Mouse (Mus musculus) c-Kit-positive CD71-negative TER-119-negative erythroid progenitor cells, embryonic 14.5 days (primary cell): ENCODE measurements around the gene Lrtm2.

Experiments
- DNase-seq: peaks from one replicate; pipeline ENCODE4 v3.0.0-alpha.2; 2013; ENCODE audit warnings: low read depth

Gene Lrtm2

GRCm38 (mm10) chr6:119336124-119336523 lies 5.6 kb upstream of the Lrtm2 start:
- no peak for DNase-seq

- DNase-seq = no peak
These were observed 3.3 kb upstream of the Lrtm2 start for GRCm38 (mm10) chr6:119333831-119334230.

GRCm38 (mm10) chr6:119333202-119333601 lies 2.6 kb upstream of the Lrtm2 start:
- no peak for DNase-seq

GRCm38 (mm10) chr6:119332111-119332510 lies 1.5 kb upstream of the Lrtm2 start:
- DNase-seq = no peak

- no peak for DNase-seq
These were observed 630 bp downstream of the Lrtm2 start for GRCm38 (mm10) chr6:119329936-119330335.

GRCm38 (mm10) chr6:119329215-119329714 lies 1.3 kb downstream of the Lrtm2 start:
- no peak for DNase-seq

GRCm38 (mm10) chr6:119328521-119329115 lies 1.9 kb downstream of the Lrtm2 start:
- DNase-seq = no peak

GRCm38 (mm10) chr6:119326541-119326940 lies 4.0 kb downstream of the Lrtm2 start:
- no peak for DNase-seq

- DNase-seq = no peak
These were observed 4.6 kb downstream of the Lrtm2 start for GRCm38 (mm10) chr6:119325978-119326377.

GRCm38 (mm10) chr6:119324776-119325175 lies 5.8 kb downstream of the Lrtm2 start:
- DNase-seq = no peak

GRCm38 (mm10) chr6:119321752-119322151 lies 8.8 kb downstream of the Lrtm2 start:
- DNase-seq = no peak

- no peak for DNase-seq
These were observed 10.1 kb downstream of the Lrtm2 start for GRCm38 (mm10) chr6:119320481-119320880.

- DNase-seq = no peak
These were observed 11.2 kb downstream of the Lrtm2 start for GRCm38 (mm10) chr6:119319358-119319757.

GRCm38 (mm10) chr6:119318732-119319131 lies 11.8 kb downstream of the Lrtm2 start:
- DNase-seq = no peak

- DNase-seq = no peak
These were observed 15.7 kb downstream of the Lrtm2 start for GRCm38 (mm10) chr6:119314751-119315476.

GRCm38 (mm10) chr6:119313588-119314375 lies 16.8 kb downstream of the Lrtm2 start:
- no peak for DNase-seq

- DNase-seq = no peak
These were observed 17.5 kb downstream of the Lrtm2 start for GRCm38 (mm10) chr6:119313096-119313495.

- DNase-seq = no peak
These were observed 18.2 kb downstream of the Lrtm2 start for GRCm38 (mm10) chr6:119312381-119312780.

GRCm38 (mm10) chr6:119310176-119310575 lies 20.4 kb downstream of the Lrtm2 start:
- DNase-seq = no peak

GRCm38 (mm10) chr6:119307867-119308413 lies 22.6 kb downstream of the Lrtm2 start:
- DNase-seq = no peak

- DNase-seq = no peak
These were observed 27.2 kb downstream of the Lrtm2 start for GRCm38 (mm10) chr6:119303331-119303730.

- no peak for DNase-seq
These were observed 29.3 kb downstream of the Lrtm2 start for GRCm38 (mm10) chr6:119301310-119301709.
